Mouse (Mus musculus) NIH3T3 (cell line): Measurements from ENCODE around the gene Samhd1.

Experiments
- DNase-seq: peaks from one replicate; pipeline ENCODE4 v3.0.0-alpha.2; 2012; ENCODE audit warnings: low read depth

Gene Samhd1

DNA sequence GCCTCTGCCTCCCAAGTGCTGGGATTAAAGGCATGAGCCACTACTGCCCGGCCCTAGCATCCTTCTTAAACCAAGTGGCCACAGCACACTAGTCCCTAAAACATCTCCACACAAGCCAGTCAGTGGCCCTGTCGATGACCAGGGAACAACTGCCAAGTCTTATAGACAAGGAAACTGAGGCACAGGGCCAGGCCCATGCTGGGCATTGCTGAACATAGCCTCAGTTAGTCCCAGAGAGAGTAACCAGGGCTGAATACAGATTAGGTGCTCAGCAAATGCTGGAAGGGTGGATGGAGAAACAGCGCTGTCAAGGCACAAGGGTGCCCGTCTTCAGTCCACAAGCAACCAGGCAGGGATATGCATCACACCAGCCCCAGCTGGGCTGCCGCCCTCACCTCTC lies 81.9 kb downstream of the Samhd1 start:
- DNase-seq, result no peak

DNA sequence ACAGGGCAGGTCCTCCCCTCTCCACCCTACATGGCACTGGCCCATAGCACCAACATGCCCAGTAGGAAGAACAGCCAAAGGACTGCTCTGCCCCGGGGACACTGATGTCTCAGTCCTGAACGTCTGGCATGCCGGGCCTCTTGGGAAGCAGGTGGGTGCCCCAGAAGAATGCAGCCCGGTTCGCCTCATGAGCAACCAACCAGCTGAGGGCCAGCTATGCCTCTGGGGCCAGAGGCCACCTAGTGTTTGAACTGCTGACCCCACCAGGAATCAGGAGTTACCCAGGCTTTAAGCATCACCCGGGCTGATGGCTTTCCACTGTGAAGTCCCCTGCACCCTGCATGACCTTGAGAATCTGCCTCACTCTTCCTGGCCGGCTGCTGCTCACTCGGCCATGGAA lies 82.6 kb downstream of the Samhd1 start:
- DNase-seq, result no peak

- no peak for DNase-seq
These were observed 85.2 kb downstream of the Samhd1 start for GRCm38 (mm10) chr2:157049831-157050243.

GRCm38 (mm10) chr2:157048395-157049181 lies 86.5 kb downstream of the Samhd1 start:
- no peak for DNase-seq
